Mouse (Mus musculus): ENCODE measurements at regions not wholly inside any gene's neighbourhood (a gene's known extent, or its start where the extent isn't known, plus 50 kb on each side); places are given as distances from the start of the nearest gene placed in this dataset.

GRCm38 (mm10) chr7:129689464-129689863, 97.8 kb downstream of the Wdr11 start:
- H3K4me3 ChIP-seq (replicated peaks; ENCODE audit: low read length) = no peak overlapping the region
- no peaks in the 10 kb centered on the region for H3K9me3 ChIP-seq (ENCODE audit: control insufficient read depth, low read length)
- H3K27ac ChIP-seq (ENCODE audit: low read length) = no peak overlapping the region
- no peak overlapping the region for H3K4me2 ChIP-seq (ENCODE audit: low read length)
- no peaks in the 10 kb centered on the region for H3K27me3 ChIP-seq (replicated peaks; ENCODE audit: control insufficient read depth, insufficient read depth, low read length)
- WGBS = 93% methylated on average over 3 of the region's 3 CpGs
- H3K36me3 ChIP-seq (ENCODE audit: control insufficient read depth, insufficient read depth) = no peaks in the 10 kb centered on the region
- no peak overlapping the region for H3K9ac ChIP-seq (replicated peaks; ENCODE audit: low read depth, low read length)
- ATAC-seq = no peak
- H3K4me1 ChIP-seq (replicated peaks; ENCODE audit: control insufficient read depth, insufficient read depth, low read length) = no peaks in the 10 kb centered on the region

GRCm38 (mm10) chr7:129690868-129691267, 99.2 kb downstream of the Wdr11 start:
- Histone ChIP-seq H3K27me3 (replicated peaks; ENCODE audit: control insufficient read depth, insufficient read depth, low read length) (no peaks in the 10 kb centered on the region), H3K4me3 (replicated peaks; ENCODE audit: low read length) (no peak overlapping the region), H3K4me1 (replicated peaks; ENCODE audit: control insufficient read depth, insufficient read depth, low read length) (no peaks in the 10 kb centered on the region), H3K9me3 (ENCODE audit: control insufficient read depth, low read length) (no peaks in the 10 kb centered on the region), H3K4me2 (ENCODE audit: low read length) (no peak overlapping the region), H3K9ac (replicated peaks; ENCODE audit: low read depth, low read length) (no peak overlapping the region), H3K27ac (ENCODE audit: low read length) (no peak overlapping the region), H3K36me3 (ENCODE audit: control insufficient read depth, insufficient read depth) (no peaks in the 10 kb centered on the region)
- ATAC-seq = no peak
- WGBS = 88% methylated on average over 6 of the region's 6 CpGs

GRCm38 (mm10) chr7:129691619-129692071, 100.0 kb downstream of the Wdr11 start:
- H3K9ac ChIP-seq (replicated peaks; ENCODE audit: low read depth, low read length) = no peak overlapping the region
- no peaks in the 10 kb centered on the region for H3K36me3 ChIP-seq (ENCODE audit: control insufficient read depth, insufficient read depth)
- no peak for ATAC-seq
- H3K4me2 ChIP-seq (ENCODE audit: low read length) = no peak overlapping the region
- H3K9me3 ChIP-seq (ENCODE audit: control insufficient read depth, low read length) = no peaks in the 10 kb centered on the region
- H3K4me1 ChIP-seq (replicated peaks; ENCODE audit: control insufficient read depth, insufficient read depth, low read length) = no peaks in the 10 kb centered on the region
- no peaks in the 10 kb centered on the region for H3K27me3 ChIP-seq (replicated peaks; ENCODE audit: control insufficient read depth, insufficient read depth, low read length)
- no peak overlapping the region for H3K4me3 ChIP-seq (replicated peaks; ENCODE audit: low read length)
- H3K27ac ChIP-seq (ENCODE audit: low read length) = no peak overlapping the region
- WGBS = 45% methylated on average over 3 of the region's 3 CpGs

GRCm38 (mm10) chr7:129693635-129694034, 102.0 kb downstream of the Wdr11 start:
- no peaks in the 10 kb centered on the region for H3K27me3 ChIP-seq (replicated peaks; ENCODE audit: control insufficient read depth, insufficient read depth, low read length)
- no peak overlapping the region for H3K4me2 ChIP-seq (ENCODE audit: low read length)
- 90% methylated on average over 9 of the region's 9 CpGs for WGBS
- H3K36me3 ChIP-seq (ENCODE audit: control insufficient read depth, insufficient read depth) = no peaks in the 10 kb centered on the region
- ATAC-seq = no peak
- no peaks in the 10 kb centered on the region for H3K4me1 ChIP-seq (replicated peaks; ENCODE audit: control insufficient read depth, insufficient read depth, low read length)
- H3K9me3 ChIP-seq (ENCODE audit: control insufficient read depth, low read length) = no peaks in the 10 kb centered on the region
- no peak overlapping the region for H3K9ac ChIP-seq (replicated peaks; ENCODE audit: low read depth, low read length)
- H3K4me3 ChIP-seq (replicated peaks; ENCODE audit: low read length) = no peak overlapping the region
- no peak overlapping the region for H3K27ac ChIP-seq (ENCODE audit: low read length)

- H3K9me3 ChIP-seq (ENCODE audit: control insufficient read depth, low read length) = no peaks in the 10 kb centered on the region
- H3K4me1 ChIP-seq (replicated peaks; ENCODE audit: control insufficient read depth, insufficient read depth, low read length) = no peaks in the 10 kb centered on the region
- no peak overlapping the region for H3K27ac ChIP-seq (ENCODE audit: low read length)
- H3K4me2 ChIP-seq (ENCODE audit: low read length) = no peak overlapping the region
- H3K4me3 ChIP-seq (replicated peaks; ENCODE audit: low read length) = no peak overlapping the region
- no peaks in the 10 kb centered on the region for H3K36me3 ChIP-seq (ENCODE audit: control insufficient read depth, insufficient read depth)
- ATAC-seq = no peak
- no peaks in the 10 kb centered on the region for H3K27me3 ChIP-seq (replicated peaks; ENCODE audit: control insufficient read depth, insufficient read depth, low read length)
- H3K9ac ChIP-seq (replicated peaks; ENCODE audit: low read depth, low read length) = no peak overlapping the region
Measured at GRCm38 (mm10) chr7:129694168-129694567, 102.5 kb downstream of the Wdr11 start.

GRCm38 (mm10) chr7:129699931-129700570, 108.4 kb downstream of the Wdr11 start:
- H3K36me3 ChIP-seq (ENCODE audit: control insufficient read depth, insufficient read depth) = no peaks in the 10 kb centered on the region
- WGBS = 60% methylated on average over 5 of the region's 5 CpGs
- H3K27ac ChIP-seq (ENCODE audit: low read length) = no peak overlapping the region
- no peaks in the 10 kb centered on the region for H3K27me3 ChIP-seq (replicated peaks; ENCODE audit: control insufficient read depth, insufficient read depth, low read length)
- no peak for ATAC-seq
- H3K4me3 ChIP-seq (replicated peaks; ENCODE audit: low read length) = no peak overlapping the region
- H3K9me3 ChIP-seq (ENCODE audit: control insufficient read depth, low read length) = no peaks in the 10 kb centered on the region
- H3K9ac ChIP-seq (replicated peaks; ENCODE audit: low read depth, low read length) = no peak overlapping the region
- H3K4me2 ChIP-seq (ENCODE audit: low read length) = no peak overlapping the region
- no peaks in the 10 kb centered on the region for H3K4me1 ChIP-seq (replicated peaks; ENCODE audit: control insufficient read depth, insufficient read depth, low read length)

GRCm38 (mm10) chr7:129727559-129727958, 135.9 kb downstream of the Wdr11 start:
- no peak overlapping the region for H3K9ac ChIP-seq (replicated peaks; ENCODE audit: low read depth, low read length)
- no peaks in the 10 kb centered on the region for H3K9me3 ChIP-seq (ENCODE audit: control insufficient read depth, low read length)
- H3K27me3 ChIP-seq (replicated peaks; ENCODE audit: control insufficient read depth, insufficient read depth, low read length) = no peaks in the 10 kb centered on the region
- no peak overlapping the region for H3K27ac ChIP-seq (ENCODE audit: low read length)
- WGBS = 90% methylated on average over 6 of the region's 6 CpGs
- no peak overlapping the region for H3K4me3 ChIP-seq (replicated peaks; ENCODE audit: low read length)
- no peaks in the 10 kb centered on the region for H3K36me3 ChIP-seq (ENCODE audit: control insufficient read depth, insufficient read depth)
- H3K4me2 ChIP-seq (ENCODE audit: low read length) = no peak overlapping the region
- no peak for ATAC-seq
- no peaks in the 10 kb centered on the region for H3K4me1 ChIP-seq (replicated peaks; ENCODE audit: control insufficient read depth, insufficient read depth, low read length)

- ATAC-seq = no peak
- no peaks in the 10 kb centered on the region for H3K27me3 ChIP-seq (replicated peaks; ENCODE audit: control insufficient read depth, insufficient read depth, low read length)
- no peaks in the 10 kb centered on the region for H3K9me3 ChIP-seq (ENCODE audit: control insufficient read depth, low read length)
- H3K36me3 ChIP-seq (ENCODE audit: control insufficient read depth, insufficient read depth) = no peaks in the 10 kb centered on the region
- H3K4me1 ChIP-seq (replicated peaks; ENCODE audit: control insufficient read depth, insufficient read depth, low read length) = no peaks in the 10 kb centered on the region
- H3K4me3 ChIP-seq (replicated peaks; ENCODE audit: low read length) = no peak overlapping the region
- no peak overlapping the region for H3K9ac ChIP-seq (replicated peaks; ENCODE audit: low read depth, low read length)
- WGBS = 84% methylated on average over 11 of the region's 11 CpGs
- no peak overlapping the region for H3K27ac ChIP-seq (ENCODE audit: low read length)
- no peak overlapping the region for H3K4me2 ChIP-seq (ENCODE audit: low read length)
Measured at GRCm38 (mm10) chr7:129729709-129730238, 138.1 kb downstream of the Wdr11 start.

GRCm38 (mm10) chr7:129730785-129731352, 139.2 kb downstream of the Wdr11 start:
- 73% methylated on average over 7 of the region's 7 CpGs for WGBS
- Histone ChIP-seq H3K27ac (ENCODE audit: low read length) (no peak overlapping the region), H3K27me3 (replicated peaks; ENCODE audit: control insufficient read depth, insufficient read depth, low read length) (no peaks in the 10 kb centered on the region), H3K4me2 (ENCODE audit: low read length) (no peak overlapping the region), H3K36me3 (ENCODE audit: control insufficient read depth, insufficient read depth) (no peaks in the 10 kb centered on the region), H3K9ac (replicated peaks; ENCODE audit: low read depth, low read length) (no peak overlapping the region), H3K4me1 (replicated peaks; ENCODE audit: control insufficient read depth, insufficient read depth, low read length) (no peaks in the 10 kb centered on the region), H3K4me3 (replicated peaks; ENCODE audit: low read length) (no peak overlapping the region), H3K9me3 (ENCODE audit: control insufficient read depth, low read length) (no peaks in the 10 kb centered on the region)
- no peak for ATAC-seq
